Comparison of ENCODE assay signal across 8 mouse cellular contexts in the genomic region with DNA sequence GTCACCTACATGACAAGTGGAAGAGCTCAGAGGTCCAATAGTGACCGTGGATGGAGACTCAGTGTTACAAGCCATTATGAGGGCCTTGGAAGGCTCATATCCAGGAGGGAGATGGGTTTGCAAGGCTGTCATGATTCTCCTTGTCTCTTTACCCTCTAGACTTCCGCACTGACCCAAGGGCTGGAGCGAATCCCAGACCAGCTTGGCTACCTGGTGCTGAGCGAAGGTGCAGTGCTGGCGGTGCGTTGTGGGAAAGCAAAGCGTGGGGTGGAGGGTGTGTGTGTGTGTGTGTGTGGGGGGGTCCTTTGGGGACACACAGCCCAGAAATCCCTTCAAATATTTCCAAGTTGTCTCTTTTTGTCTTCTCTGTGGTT. TPM values are rescaled to one million over a fixed set of nuclear protein-coding genes. Genes with fewer than 3 reads are reported as not detected.
DNase-seq lines count a peak whose midpoint lies in the region; ATAC-seq lines count a peak whose summit lies in the region.

No protein-coding gene starts in this region.

- WGBS in limb, embryonic 12.5 days = 20% methylated on average over 7 of the region's 7 CpGs
- WGBS in stomach, embryonic 14.5 days = 20% methylated on average over 7 of the region's 7 CpGs

- H3K27me3 ChIP-seq in erythroblast, embryonic 14.5 days (ENCODE audit: control insufficient read depth) = no peaks in the 10 kb centered on the region
- H3K27me3 ChIP-seq in megakaryocyte, embryonic 14.5 days (replicated peaks) = peaks cover 3% of the 10 kb centered on the region
- no peaks in the 10 kb centered on the region for H3K27me3 ChIP-seq in limb, embryonic 12.5 days
- H3K27me3 ChIP-seq in stomach, embryonic 14.5 days (ENCODE audit: control insufficient read depth, insufficient read depth, low read length) = no peaks in the 10 kb centered on the region

- H3K9me3 ChIP-seq in erythroblast, embryonic 14.5 days (ENCODE audit: control insufficient read depth, low read length) = no peaks in the 10 kb centered on the region; the same call in 1 of the 2 replicates
- peaks cover 13% of the 10 kb centered on the region for H3K9me3 ChIP-seq in megakaryocyte, embryonic 14.5 days
- no peaks in the 10 kb centered on the region for H3K9me3 ChIP-seq in limb, embryonic 12.5 days
- H3K9me3 ChIP-seq in stomach, embryonic 14.5 days (ENCODE audit: control insufficient read depth, low read depth, low read length) = no peaks in the 10 kb centered on the region

- H3K4me1 ChIP-seq in erythroblast, embryonic 14.5 days (ENCODE audit: control insufficient read depth) = peaks cover 58% of the 10 kb centered on the region
- peaks cover 64% of the 10 kb centered on the region for H3K4me1 ChIP-seq in megakaryocyte, embryonic 14.5 days
- peaks cover 10% of the 10 kb centered on the region for H3K4me1 ChIP-seq in limb, embryonic 12.5 days (replicated peaks)
- no peaks in the 10 kb centered on the region for H3K4me1 ChIP-seq in stomach, embryonic 14.5 days (ENCODE audit: control insufficient read depth, insufficient read depth, low read length)

- H3K4me3 ChIP-seq in erythroblast, embryonic 14.5 days (replicated peaks) = peak overlapping the region; percentile 77
- H3K4me3 ChIP-seq in megakaryocyte, embryonic 14.5 days (replicated peaks) = peak overlapping the region; percentile 94
- H3K4me3 ChIP-seq in limb, embryonic 12.5 days (replicated peaks) = peak overlapping the region; percentile 58
- peak overlapping the region; percentile 51 for H3K4me3 ChIP-seq in stomach, embryonic 14.5 days (ENCODE audit: low read depth, low read length)

- H3K4me2 ChIP-seq in limb, embryonic 12.5 days = peak overlapping the region; percentile 82
- H3K4me2 ChIP-seq in stomach, embryonic 14.5 days (replicated peaks; ENCODE audit: low read depth, low read length) = peak overlapping the region; percentile 54

- peaks cover 35% of the 10 kb centered on the region for H3K36me3 ChIP-seq in erythroblast, embryonic 14.5 days (ENCODE audit: control insufficient read depth)
- peaks cover 40% of the 10 kb centered on the region for H3K36me3 ChIP-seq in megakaryocyte, embryonic 14.5 days (replicated peaks; ENCODE audit: low read length)
- H3K36me3 ChIP-seq in limb, embryonic 12.5 days = peaks cover 40% of the 10 kb centered on the region
- H3K36me3 ChIP-seq in stomach, embryonic 14.5 days (ENCODE audit: control insufficient read depth, insufficient read depth, low read length) = peaks cover 26% of the 10 kb centered on the region

- no peak for DNase-seq in adrenal gland, adult 8-10 months
- DNase-seq in urinary bladder, adult 18-20 months (ENCODE audit: low spot score in 2 of 2) = no peak

- peak overlapping the region; percentile 79 for H3K27ac ChIP-seq in limb, embryonic 12.5 days
- peak overlapping the region; percentile 49; the same call in 1 of the 2 replicates for H3K27ac ChIP-seq in stomach, embryonic 14.5 days (ENCODE audit: low read length)

- H3K9ac ChIP-seq in limb, embryonic 12.5 days (replicated peaks) = peak overlapping the region; percentile 58
- H3K9ac ChIP-seq in stomach, embryonic 14.5 days (replicated peaks; ENCODE audit: low read depth, low read length) = peak overlapping the region; percentile 8; the same call in 1 of the 2 replicates

- no peak; the same call in 1 of the 2 replicates for ATAC-seq in erythroblast, adult 5-6 weeks (replicated peaks; ENCODE audit: low FRiP score, poor library complexity, severe bottlenecking)
- no peak for ATAC-seq in megakaryocyte, adult 5-6 weeks (ENCODE audit: poor library complexity, severe bottlenecking)
- no peak; the same call in none of the 2 replicates for ATAC-seq in limb, embryonic 12.5 days (ENCODE audit: insufficient number of reproducible peaks, insufficient read depth, low FRiP score, low TSS enrichment, low read depth)
- ATAC-seq in stomach, embryonic 14.5 days (ENCODE audit: insufficient number of reproducible peaks, insufficient read depth, low FRiP score, low read depth) = peak; percentile 7; the same call in 1 of the 2 replicates

RNA-seq across cellular contexts. Expression of a gene that starts 0.8 kb away (rescaled TPM):
- polyA plus RNA-seq in erythroblast, embryonic 14.5 days (2012) = 2.2 and 2.3 TPM in 2 replicates
- 34.5 and 63.6 TPM in 2 replicates for total RNA-seq in erythroblast, adult 5-6 weeks (2015; ENCODE audit: low replicate concordance)
- 11.3 and 13.1 TPM in 2 replicates for total RNA-seq in erythroblast, adult 5-6 weeks (2017; ENCODE audit: low replicate concordance)
- polyA plus RNA-seq in megakaryocyte, embryonic 14.5 days (2012; ENCODE audit: insufficient read depth, low replicate concordance) = 61.6 and 131 TPM in 2 replicates
- 187 and 189 TPM in 2 replicates for total RNA-seq in megakaryocyte, adult 5-6 weeks (2015)
- 97.6 and 122 TPM in 2 replicates for total RNA-seq in megakaryocyte, adult 5-6 weeks (2017)
- polyA plus RNA-seq in limb, embryonic 12.5 days (2016; fragmentation: Nextera tagmentation; extraction: Ambion mirVana) = 41.8 and 42.5 TPM in 2 replicates
- polyA plus RNA-seq in stomach, embryonic 14.5 days (2014; fragmentation: Nextera tagmentation; extraction: Ambion mirVana) = 66.1 and 74.0 TPM in 2 replicates
- total RNA-seq in adrenal gland, adult 8-10 months (2022) = 100 to 1,000 TPM in 2 of 4 experiments, 10 to 100 TPM in 2; 86.5 to 106 (median 99.5) TPM

RNA-seq across cellular contexts. Expression of a gene that starts 7.8 kb away (rescaled TPM):
- polyA plus RNA-seq in erythroblast, embryonic 14.5 days (2012) = 2.4 and 2.9 TPM in 2 replicates
- total RNA-seq in erythroblast, adult 5-6 weeks (2015; ENCODE audit: low replicate concordance) = 9.0 and 16.9 TPM in 2 replicates
- 10.5 and 20.8 TPM in 2 replicates for total RNA-seq in erythroblast, adult 5-6 weeks (2017; ENCODE audit: low replicate concordance)
- polyA plus RNA-seq in megakaryocyte, embryonic 14.5 days (2012; ENCODE audit: insufficient read depth, low replicate concordance) = 49.9 and 62.5 TPM in 2 replicates
- total RNA-seq in megakaryocyte, adult 5-6 weeks (2015) = 51.5 and 53.9 TPM in 2 replicates
- total RNA-seq in megakaryocyte, adult 5-6 weeks (2017) = 49.2 and 54.9 TPM in 2 replicates
- polyA plus RNA-seq in limb, embryonic 12.5 days (2016; fragmentation: Nextera tagmentation; extraction: Ambion mirVana) = 9.7 and 11.0 TPM in 2 replicates
- 6.7 and 7.8 TPM in 2 replicates for polyA plus RNA-seq in stomach, embryonic 14.5 days (2014; fragmentation: Nextera tagmentation; extraction: Ambion mirVana)
- total RNA-seq in adrenal gland, adult 8-10 months (2022) = 10 to 100 TPM; 22.7 to 48.4 (median 37.4) TPM

RNA-seq across cellular contexts. Expression of a gene that starts 16.6 kb away (rescaled TPM):
- not detected in 2 replicates for polyA plus RNA-seq in erythroblast, embryonic 14.5 days (2012)
- total RNA-seq in erythroblast, adult 5-6 weeks (2015; ENCODE audit: low replicate concordance) = not detected in 2 replicates
- not detected in 2 replicates for total RNA-seq in erythroblast, adult 5-6 weeks (2017; ENCODE audit: low replicate concordance)
- not detected in 2 replicates for polyA plus RNA-seq in megakaryocyte, embryonic 14.5 days (2012; ENCODE audit: insufficient read depth, low replicate concordance)
- not detected in 2 replicates for total RNA-seq in megakaryocyte, adult 5-6 weeks (2015)
- not detected in 2 replicates for total RNA-seq in megakaryocyte, adult 5-6 weeks (2017)
- 4.0 and 4.5 TPM in 2 replicates for polyA plus RNA-seq in limb, embryonic 12.5 days (2016; fragmentation: Nextera tagmentation; extraction: Ambion mirVana)
- 2.4 and 4.4 TPM in 2 replicates for polyA plus RNA-seq in stomach, embryonic 14.5 days (2014; fragmentation: Nextera tagmentation; extraction: Ambion mirVana)
- total RNA-seq in adrenal gland, adult 8-10 months (2022) = under 1 TPM in 2 of 4 experiments, not detected in 2; 0.17 to 0.38 TPM

RNA-seq across cellular contexts. Expression of a gene that starts 23.7 kb away (rescaled TPM):
- not detected in 2 replicates for polyA plus RNA-seq in erythroblast, embryonic 14.5 days (2012)
- 0.21 TPM in 1 of 2 replicates, not detected in the other for total RNA-seq in erythroblast, adult 5-6 weeks (2015; ENCODE audit: low replicate concordance)
- total RNA-seq in erythroblast, adult 5-6 weeks (2017; ENCODE audit: low replicate concordance) = not detected in 2 replicates
- not detected in 2 replicates for polyA plus RNA-seq in megakaryocyte, embryonic 14.5 days (2012; ENCODE audit: insufficient read depth, low replicate concordance)
- total RNA-seq in megakaryocyte, adult 5-6 weeks (2015) = not detected in 2 replicates
- not detected in 2 replicates for total RNA-seq in megakaryocyte, adult 5-6 weeks (2017)
- polyA plus RNA-seq in limb, embryonic 12.5 days (2016; fragmentation: Nextera tagmentation; extraction: Ambion mirVana) = 0.12 and 0.25 TPM in 2 replicates
- 0.22 and 0.23 TPM in 2 replicates for polyA plus RNA-seq in stomach, embryonic 14.5 days (2014; fragmentation: Nextera tagmentation; extraction: Ambion mirVana)
- not detected for total RNA-seq in adrenal gland, adult 8-10 months (2022)

RNA-seq across cellular contexts. Expression of a gene that starts 23.7 kb away (rescaled TPM):
- polyA plus RNA-seq in erythroblast, embryonic 14.5 days (2012) = 0.06 and 0.07 TPM in 2 replicates
- 2.9 TPM in 1 of 2 replicates, not detected in the other for total RNA-seq in erythroblast, adult 5-6 weeks (2015; ENCODE audit: low replicate concordance)
- total RNA-seq in erythroblast, adult 5-6 weeks (2017; ENCODE audit: low replicate concordance) = 1.7 TPM in 1 of 2 replicates, not detected in the other
- 2.6 and 3.1 TPM in 2 replicates for polyA plus RNA-seq in megakaryocyte, embryonic 14.5 days (2012; ENCODE audit: insufficient read depth, low replicate concordance)
- total RNA-seq in megakaryocyte, adult 5-6 weeks (2015) = 0.25 and 1.3 TPM in 2 replicates
- 3.1 and 3.6 TPM in 2 replicates for total RNA-seq in megakaryocyte, adult 5-6 weeks (2017)
- 62.5 and 62.8 TPM in 2 replicates for polyA plus RNA-seq in limb, embryonic 12.5 days (2016; fragmentation: Nextera tagmentation; extraction: Ambion mirVana)
- 5.2 and 5.8 TPM in 2 replicates for polyA plus RNA-seq in stomach, embryonic 14.5 days (2014; fragmentation: Nextera tagmentation; extraction: Ambion mirVana)
- total RNA-seq in adrenal gland, adult 8-10 months (2022) = 1 to 10 TPM in 2 of 4 experiments, under 1 TPM in 2; 0.38 to 1.3 (median 0.97) TPM

Comparison
In these comparisons a context has a peak if more than half of its experiments do, and no peak if none do; other contexts are left out.
1. RNA of a gene that starts 0.8 kb away (polyA plus RNA-seq): 61.6 to 131 TPM in megakaryocyte, embryonic 14.5 days, 66.1 to 74.0 TPM in stomach, embryonic 14.5 days and 41.8 to 42.5 TPM in limb, embryonic 12.5 days; 2.2 to 2.3 TPM in erythroblast, embryonic 14.5 days; every median in the first group is over 10 times any median in the second.
2. Peak in every context shown above with its lines, with median percentiles within 50 percentile points of each other: H3K4me3 ChIP-seq.